In genomic region chr12:91103316-91103715, GRCm38 (mm10) we compare ENCODE assay signal across 23 mouse cellular contexts.
"Had no signal": no experiment of that assay in that cellular context is flagged by ENCODE, and none has a peak within 500 bp of the region (broad histone marks: within the 10 kb centered on the region; RNA-seq: fewer than 3 reads in every experiment).

No protein-coding gene starts in this region.

- H3K9me3 ChIP-seq: hindbrain, embryonic 13.5 days; hindbrain, embryonic 15.5 days; intestine, embryonic 15.5 days; limb, embryonic 10.5 days; limb, embryonic 12.5 days had no signal

- DNase-seq: gastrocnemius, adult 2 months; gastrocnemius, postnatal 10 days; gastrocnemius, postnatal 25 days; heart, adult 18-20 months; heart, postnatal 10 days; heart, postnatal 4 days; kidney, adult 18-20 months; kidney, adult 8-10 months; kidney, postnatal 10 days; kidney, postnatal 25 days; kidney, postnatal 4 days; liver had no signal

- H3K9ac ChIP-seq: hindbrain, embryonic 13.5 days; hindbrain, embryonic 15.5 days; intestine, embryonic 15.5 days; limb, embryonic 12.5 days had no signal

- H3K4me3 ChIP-seq: gastrocnemius, adult 2 months; hindbrain, embryonic 13.5 days; hindbrain, embryonic 15.5 days; intestine, embryonic 15.5 days; layer of hippocampus, adult 2 months; left cerebral cortex, adult 2 months; limb, embryonic 10.5 days; limb, embryonic 12.5 days had no signal

- ATAC-seq: forebrain, embryonic 16.5 days; inflammation-experienced regulatory T-cells, adult 6 months; intestine, embryonic 15.5 days; intestine, postnatal 0 days had no signal

- H3K27ac ChIP-seq: gastrocnemius, adult 2 months; hindbrain, embryonic 13.5 days; hindbrain, embryonic 15.5 days; intestine, embryonic 15.5 days; layer of hippocampus, adult 2 months; left cerebral cortex, adult 2 months; limb, embryonic 10.5 days; limb, embryonic 12.5 days had no signal

- H3K4me1 ChIP-seq: hindbrain, embryonic 15.5 days; intestine, embryonic 15.5 days; limb, embryonic 10.5 days; limb, embryonic 12.5 days had no signal

- H3K4me2 ChIP-seq: heart, embryonic 11.5 days; hindbrain, embryonic 13.5 days; hindbrain, embryonic 15.5 days; intestine, embryonic 15.5 days; limb, embryonic 12.5 days had no signal

- H3K36me3 ChIP-seq: hindbrain, embryonic 13.5 days; hindbrain, embryonic 15.5 days; intestine, embryonic 15.5 days; limb, embryonic 10.5 days; limb, embryonic 12.5 days had no signal

- H3K27me3 ChIP-seq: hindbrain, embryonic 13.5 days; hindbrain, embryonic 15.5 days; intestine, embryonic 15.5 days; limb, embryonic 12.5 days had no signal
